Mouse (Mus musculus) T-helper 2 cell (primary cell): Measurements from ENCODE around the gene Galnt17.

Experiments used
- in situ Hi-C: fragments of 300-600 bp; cut with MboI, MseI; formaldehyde crosslinking; loops from one replicate; pipeline ENCODE4 v1.15.1; 2025; ENCODE audit warnings: high pct_unique_total_duplicates

Galnt17 gene

DNA sequence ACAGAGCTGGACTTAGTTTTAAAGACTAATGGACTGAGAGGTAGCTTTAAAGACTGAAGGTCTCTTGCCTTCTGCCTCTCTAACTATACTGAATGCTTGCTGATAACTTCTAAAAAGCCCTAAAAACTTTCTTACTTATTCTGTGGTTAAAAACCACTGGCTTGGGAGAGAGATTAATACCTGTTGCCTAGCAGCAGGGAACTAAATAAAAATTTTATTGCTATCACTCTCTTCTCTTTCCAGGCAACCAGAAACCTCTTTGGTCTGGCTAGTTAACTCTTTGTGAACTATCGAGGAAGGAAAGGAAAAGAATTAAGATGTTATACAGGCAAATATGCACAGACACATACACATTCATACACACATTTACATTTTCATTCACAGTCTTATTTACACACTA is 377.3 kb downstream of the Galnt17 start:
- in situ Hi-C loops = no loop called here

DNA sequence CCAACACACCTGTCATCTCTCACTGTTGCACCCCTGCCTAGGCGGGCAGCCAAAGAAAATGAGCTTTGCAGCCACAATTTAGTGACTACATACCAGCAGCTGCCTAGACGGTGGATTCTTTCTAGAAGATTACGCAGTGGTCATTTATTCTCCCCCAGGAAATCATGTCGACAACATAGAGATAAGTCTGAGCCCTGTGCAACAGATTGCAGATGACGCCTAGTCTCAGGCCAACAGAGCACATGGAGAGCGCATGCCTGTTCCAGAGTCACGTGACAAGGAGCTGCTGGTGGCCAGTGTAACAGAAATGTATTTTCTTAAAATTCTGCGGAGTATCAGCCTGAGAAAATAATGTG is 380.5 kb downstream of the Galnt17 start:
- in situ Hi-C loops = no loop called here

DNA sequence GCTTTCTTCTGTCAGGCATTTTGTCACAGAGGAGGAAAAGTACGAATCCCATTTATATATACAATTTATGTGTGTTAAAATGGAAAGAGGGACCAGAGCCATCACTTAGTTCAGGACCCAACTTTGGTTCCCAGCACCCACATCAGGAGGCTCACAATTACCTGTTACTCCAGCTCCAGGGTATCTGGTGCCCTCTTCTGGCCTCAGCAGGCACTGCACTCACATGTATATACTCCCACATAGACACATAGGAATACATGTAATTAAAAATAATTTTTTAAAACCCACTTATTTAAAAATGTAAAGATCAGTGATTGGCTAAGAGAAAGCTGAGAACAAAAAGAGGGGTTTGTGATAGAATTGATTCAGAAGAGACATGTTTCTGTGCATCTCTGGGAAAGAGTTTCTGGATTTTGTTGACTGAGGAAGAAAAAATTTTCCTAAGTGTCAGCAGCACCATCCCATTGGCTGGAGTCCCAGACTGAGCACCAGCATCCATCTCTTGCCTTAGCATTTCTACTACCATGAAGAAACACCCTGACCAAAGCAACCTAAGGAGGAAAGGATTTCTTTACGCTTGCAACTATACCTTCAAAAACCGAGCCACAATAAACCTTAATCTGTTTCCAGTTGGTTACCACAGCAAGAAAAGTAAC is 381.0 kb downstream of the Galnt17 start:
- in situ Hi-C loops = no loop called here

DNA sequence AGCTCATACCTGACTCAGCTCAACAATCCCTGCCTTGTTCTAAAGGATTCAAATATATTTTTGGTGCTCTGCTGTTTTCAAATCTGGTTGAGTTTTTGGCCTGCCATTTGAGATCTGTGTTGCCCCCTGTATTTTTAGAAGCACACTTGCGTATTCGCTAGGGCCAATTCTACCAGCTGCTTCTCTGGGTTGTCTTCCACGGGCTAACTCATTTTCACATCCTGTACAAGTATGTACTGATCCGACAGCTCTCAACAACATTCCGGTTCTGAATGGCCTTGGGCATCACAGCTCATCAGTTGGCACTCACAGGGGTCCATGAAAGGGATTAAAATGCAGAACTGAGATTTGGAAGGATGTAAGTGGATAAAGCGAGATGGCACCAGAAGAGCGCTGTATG is 382.6 kb downstream of the Galnt17 start:
- in situ Hi-C loops = no loop called here

DNA sequence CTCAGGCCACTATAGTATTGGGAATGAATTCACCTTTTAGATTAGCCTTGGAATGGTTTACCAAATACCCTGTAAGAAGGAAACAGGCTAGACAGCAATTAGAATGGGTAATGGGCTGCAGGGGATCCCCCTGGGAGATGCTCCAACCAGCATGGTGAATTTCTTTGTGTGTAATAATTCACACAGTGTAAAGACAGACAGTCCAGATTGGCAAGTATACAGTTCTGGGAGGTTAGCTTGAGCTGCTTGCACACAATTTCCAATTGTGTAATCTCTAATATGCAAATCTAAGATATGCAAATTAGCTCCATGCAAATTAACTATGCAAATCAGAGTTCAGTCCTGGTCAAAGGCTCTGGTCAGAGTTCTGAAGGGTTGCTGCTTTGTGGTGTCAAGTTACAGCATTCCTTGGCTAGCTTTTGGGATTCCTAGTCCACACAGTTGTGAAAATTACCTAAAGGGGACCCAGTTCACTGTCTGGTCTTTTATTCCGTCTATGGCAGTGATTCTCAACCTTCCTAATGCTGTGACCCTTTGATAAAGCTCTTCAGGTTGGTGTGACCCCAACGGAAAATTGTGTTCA is 384.0 kb downstream of the Galnt17 start:
- in situ Hi-C loops = no loop called here

DNA sequence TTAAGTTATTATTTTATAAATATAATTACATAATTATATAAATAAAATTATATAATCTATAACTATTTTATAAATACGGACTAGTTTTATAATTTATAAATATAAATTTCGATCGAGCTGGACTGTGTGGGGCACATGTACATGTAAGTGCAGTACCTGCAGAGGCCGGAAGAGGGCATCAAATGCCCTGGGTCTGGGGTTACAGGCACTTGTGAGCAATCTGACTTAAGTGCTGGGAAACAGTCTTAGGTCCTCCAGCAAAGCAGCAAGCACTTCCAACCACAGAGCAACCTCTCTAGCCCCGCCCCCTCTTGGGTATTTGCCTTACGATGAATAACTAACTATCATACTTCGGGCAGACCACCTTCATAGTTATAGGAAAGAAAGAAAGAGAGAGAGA is 388.3 kb downstream of the Galnt17 start:
- in situ Hi-C loops = no loop called here

DNA sequence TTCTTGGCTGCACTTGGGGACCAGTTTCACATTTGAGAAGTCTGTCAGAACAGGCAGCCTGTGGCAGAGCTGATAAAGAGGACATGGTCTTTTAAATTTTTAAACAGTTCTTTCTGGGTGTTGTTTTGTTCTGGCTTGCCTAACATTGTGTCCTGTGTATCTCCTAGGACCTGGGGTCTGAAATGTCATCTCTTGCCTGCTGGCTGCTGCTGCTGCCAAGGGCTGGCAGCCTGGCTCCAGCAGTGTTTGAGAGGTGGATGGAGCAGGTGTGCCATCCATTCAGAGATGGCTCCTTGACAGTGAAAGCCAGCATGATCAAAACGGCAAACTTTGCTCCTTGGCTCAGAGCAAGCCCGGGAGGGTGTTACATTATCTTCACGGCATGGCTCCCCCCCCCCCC is 393.7 kb downstream of the Galnt17 start:
- in situ Hi-C loops = no loop called here

DNA sequence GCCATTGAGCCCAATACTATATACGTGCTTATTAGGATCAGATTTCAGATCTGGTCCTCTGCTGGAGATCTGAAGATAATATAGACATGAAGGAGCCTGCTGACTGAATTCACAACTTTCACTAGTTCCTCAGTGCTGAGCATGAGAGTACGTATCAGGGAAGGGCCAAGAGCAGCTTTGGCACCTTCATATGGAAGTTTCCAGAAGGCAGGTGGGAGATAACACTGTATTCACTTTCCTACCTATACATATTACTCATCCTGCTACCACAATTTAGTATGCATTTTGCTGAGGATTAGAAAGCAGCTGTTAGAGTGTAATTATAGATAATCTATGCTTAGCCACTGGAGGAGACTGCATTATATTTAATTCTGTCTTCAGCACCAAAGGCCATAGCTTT is 396.7 kb downstream of the Galnt17 start:
- in situ Hi-C loops = no loop called here

DNA sequence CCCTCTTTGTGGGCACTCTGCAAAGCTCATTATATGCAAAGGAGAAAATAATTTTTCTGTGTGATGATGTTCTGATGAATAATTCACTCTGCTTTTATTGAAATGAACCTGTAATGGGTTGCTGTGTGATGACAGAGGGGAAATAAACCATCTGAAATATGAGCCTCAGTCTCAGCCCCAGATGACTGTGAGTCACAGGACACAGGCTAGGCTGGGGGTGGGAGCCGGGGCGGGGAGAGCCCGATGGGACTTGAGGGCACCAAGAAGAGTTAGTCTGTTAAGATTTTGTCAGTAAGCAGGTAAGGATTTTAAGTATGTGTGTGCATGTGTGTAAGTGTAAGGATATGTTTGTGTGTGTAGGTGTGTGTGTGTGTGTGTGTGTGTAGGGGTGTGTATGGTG is 406.6 kb downstream of the Galnt17 start:
- in situ Hi-C loops = no loop called here

DNA sequence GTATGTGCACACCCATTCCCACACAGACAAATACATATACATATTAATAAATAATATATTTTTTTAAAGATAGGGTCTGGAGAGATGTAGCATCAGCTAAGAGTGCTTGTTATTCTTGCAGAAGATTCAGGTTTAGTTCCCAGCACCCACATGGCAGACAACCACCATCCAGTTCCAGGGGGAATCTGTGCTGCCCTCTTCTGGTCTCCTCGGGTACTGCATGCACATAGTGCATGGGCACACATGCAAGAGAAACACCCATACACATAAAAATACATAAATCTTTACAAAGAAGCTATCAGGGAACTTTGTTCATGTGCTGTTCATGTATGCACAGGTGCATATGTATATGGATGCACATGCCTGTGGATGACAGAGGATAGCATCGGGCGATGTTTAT is 412.3 kb downstream of the Galnt17 start:
- in situ Hi-C loops = no loop called here

DNA sequence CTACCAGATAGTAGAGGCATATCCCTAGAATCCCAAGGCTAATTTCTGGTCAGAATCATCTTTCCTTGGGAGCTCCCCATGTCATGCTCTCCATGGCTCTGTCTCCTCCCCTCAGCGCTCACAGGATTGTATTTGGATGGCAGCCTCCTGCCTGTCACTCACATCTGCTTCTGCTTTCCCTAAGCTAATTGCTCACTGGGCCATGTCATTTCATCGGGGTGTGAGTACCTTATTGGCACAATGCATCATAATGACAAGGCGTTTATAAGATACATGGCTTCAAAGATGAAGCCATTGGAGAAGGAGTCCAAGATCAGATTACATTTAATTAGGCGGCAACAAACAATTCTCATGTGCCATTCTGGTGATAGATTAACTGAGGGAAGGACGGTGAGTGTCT is 416.6 kb downstream of the Galnt17 start:
- in situ Hi-C loops = no loop called here

DNA sequence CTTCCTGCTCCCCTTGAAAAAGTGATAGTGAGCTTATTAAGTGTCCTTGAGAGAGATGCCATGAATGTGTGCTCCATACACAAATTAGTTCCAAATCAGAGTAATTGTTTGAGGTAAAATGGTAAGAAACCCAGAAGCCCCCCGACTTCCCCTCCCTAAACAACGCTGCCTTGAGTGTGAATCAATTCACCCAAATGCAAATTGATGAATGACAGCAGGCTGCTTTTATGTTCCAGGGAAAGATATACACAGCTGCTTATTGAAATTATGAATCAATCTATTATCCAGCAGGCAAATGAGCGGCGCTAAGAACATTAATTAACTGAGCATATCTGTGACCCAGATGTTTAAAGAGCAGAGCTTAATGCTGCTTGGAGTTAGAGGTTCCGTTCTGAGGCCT is 428.0 kb downstream of the Galnt17 start:
- in situ Hi-C loops = no loop called here

DNA sequence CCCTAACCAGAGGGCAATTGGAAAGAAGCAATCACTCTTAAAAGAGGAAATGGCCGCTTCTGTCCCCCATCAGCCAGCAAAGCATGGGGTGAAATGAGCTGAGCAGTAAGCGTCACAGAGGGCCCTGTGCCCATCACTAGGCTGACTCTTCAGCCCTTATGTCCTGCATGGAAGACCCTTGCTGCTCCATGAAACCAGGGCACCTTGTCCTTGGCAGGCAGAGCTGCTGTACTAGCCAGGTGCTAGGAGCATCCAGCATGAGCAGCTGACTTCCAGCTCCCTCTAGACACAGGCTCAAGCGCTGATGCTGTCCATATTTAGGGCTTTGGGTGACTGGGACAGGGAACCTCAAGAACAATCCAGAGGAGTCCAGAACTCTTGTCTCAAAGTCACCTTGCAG is 432.9 kb downstream of the Galnt17 start:
- in situ Hi-C loops = no loop called here

DNA sequence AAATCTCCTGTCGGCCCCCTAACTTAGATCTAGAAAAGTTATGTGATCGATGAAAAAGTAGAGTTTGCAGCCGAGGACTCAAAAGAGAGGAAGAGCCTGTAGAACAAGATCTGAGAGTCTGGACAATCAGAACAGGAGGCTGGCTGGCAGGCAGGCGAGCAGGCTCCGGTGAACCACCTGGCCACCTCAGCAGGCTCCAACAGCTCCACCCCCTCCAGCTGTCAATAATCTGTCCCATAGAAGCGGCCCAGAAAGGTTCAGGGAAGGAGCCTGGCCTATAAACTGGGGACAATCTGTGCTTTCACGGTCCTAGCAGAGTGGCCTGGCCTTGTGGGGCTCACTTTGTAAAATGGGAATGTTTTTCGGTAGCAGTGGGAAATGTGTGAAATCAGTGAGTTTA is 437.2 kb downstream of the Galnt17 start:
- in situ Hi-C loops = no loop called here

DNA sequence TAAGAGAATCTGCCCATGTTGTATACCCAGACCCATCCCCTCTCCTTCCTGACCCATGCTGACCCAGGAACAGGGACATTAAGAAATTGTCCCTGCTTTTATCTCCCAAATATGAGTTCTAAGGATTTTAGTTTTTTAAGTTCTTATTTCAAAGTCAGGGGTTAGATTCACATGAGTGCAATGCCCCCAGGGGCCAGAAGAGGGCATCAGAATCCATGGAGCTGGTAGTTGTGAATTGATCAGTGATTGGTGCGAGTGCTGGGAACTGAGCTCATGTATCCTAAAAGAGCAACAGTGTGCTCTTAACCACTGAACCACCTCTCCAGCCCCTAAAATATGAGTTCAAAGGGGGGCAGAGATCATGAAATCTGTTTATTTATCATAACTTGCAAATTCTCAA is 438.4 kb downstream of the Galnt17 start:
- in situ Hi-C loops = loop anchor here (10.0 kb wide), 1 partner anchor 795 kb away; the partner anchor contains the start of gene Tpst1

DNA sequence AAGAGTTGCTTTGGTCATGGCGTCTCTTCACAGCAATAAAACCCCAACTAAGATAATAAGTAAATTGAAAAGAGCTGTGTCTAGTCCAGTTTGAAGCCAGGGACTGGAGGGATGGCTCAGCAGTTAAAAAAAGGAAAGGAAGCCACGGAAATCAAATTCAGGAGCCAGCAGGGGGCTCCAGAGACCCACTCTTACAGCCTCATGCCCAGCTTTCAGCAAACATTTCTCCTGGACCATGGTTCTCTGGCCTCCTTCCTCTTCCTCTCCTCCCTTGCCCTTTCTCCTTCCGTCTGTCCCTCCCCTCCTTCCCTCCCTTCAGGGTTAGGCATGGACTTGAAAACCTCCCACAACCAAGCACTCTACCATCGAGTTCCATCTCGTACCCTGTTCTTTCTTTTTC is 446.0 kb downstream of the Galnt17 start:
- in situ Hi-C loops = loop anchor here (10.0 kb wide), 1 partner anchor 788 kb away; the partner anchor contains the start of gene Tpst1

DNA sequence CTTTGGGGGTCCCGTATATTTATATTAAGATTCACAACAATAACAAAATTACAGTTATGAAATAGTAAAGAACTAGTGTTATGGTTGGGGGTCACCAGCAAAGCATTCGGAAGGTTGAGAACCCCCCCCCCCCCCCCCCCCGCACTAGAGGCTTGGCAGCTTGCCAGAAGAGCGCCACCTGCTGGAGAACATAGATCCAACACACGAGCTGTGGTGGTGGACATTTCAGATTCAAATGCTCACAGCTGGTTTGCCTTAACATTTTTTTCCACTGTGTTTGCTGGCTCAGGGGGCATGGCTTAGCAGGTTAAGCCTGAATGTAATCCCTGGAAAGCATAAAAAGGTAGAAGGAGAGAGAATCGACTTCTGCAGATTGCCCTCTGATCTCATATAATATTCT is 448.6 kb downstream of the Galnt17 start:
- in situ Hi-C loops = loop anchor here (10.0 kb wide), 2 partner anchors 585 to 785 kb away; partner anchors contain the start of gene Tpst1

DNA sequence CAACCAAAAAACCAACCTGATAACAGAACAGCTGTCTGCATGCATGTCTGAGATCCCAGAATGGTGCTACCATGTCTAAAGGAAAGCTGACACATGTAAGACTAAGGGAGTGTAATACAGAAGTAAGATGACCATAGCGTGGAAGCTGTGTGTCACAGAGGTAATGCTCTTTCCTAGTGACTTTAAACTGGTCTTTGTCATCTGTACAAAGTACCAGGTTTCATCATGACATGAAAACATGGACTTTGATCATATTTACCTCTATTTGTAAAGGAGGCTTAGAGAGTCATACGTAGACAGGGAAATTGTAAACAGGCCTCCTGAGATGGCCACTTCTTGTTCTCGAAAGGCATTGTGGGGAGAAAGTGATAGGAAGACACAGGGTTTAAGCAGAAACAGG is 449.6 kb downstream of the Galnt17 start:
- in situ Hi-C loops = loop anchor here (10.0 kb wide), 1 partner anchor 584 kb away; no protein-coding TSS in a partner anchor

DNA sequence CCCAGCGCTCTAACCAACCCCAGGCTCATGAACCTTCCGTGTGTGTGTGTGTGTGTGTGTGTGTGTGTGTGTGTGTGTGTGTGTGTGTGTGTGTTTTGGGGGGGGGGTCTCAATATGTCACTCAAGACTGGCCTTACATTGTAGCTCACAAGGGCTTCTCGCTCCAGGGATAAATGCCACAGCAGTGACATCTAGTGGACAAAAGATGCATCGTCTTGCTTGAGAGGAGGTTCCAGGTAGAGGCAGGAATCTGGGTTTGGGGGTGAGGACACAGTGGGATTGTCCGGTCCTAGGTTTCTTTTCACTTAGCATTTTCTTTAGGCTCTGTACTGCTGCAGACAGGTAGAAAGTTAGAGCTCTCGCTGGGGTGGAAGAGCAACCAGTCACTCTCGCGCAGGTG is 450.1 kb downstream of the Galnt17 start:
- in situ Hi-C loops = loop anchor here (10.0 kb wide), 1 partner anchor 583 kb away; no protein-coding TSS in a partner anchor

DNA sequence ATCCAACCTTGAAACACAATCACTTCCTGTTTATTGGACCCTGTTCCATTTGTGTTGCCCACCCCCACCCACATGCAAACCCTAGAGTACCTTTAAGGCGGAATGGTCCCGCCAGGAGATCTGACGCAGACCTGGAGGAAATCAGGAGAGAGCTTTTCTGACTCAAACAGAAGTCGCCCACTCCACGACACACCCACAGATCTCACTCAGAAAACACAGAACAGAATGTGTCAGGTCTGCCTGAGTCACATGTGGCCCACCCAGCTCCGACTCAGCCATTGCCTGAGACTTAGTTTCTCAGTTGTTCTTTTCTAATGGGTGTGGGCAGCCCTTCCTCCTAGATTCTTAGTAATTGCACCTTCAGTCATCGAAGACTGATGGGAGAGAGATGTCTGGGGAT is 453.9 kb downstream of the Galnt17 start:
- in situ Hi-C loops = loop anchor here (10.0 kb wide), 1 partner anchor 580 kb away; no protein-coding TSS in a partner anchor

DNA sequence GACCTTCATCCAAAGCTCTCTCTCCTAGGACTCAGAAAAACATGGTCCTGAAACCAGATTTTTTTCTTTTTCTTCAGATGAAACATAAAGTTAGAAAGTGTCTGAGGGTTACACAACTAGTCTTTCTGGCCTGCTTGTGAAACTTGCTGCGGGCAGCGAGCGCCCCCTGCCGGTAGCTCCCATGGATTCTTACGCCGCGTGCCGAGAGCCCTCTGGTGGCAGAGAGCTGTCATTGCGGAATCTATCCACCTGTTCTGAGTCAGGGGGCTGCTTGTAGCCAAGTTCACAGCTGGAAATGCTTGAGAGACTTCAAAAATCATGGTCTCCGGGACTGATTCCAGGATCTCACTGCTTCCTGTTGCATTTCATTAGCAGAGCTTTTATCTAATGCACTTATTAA is 454.9 kb downstream of the Galnt17 start:
- in situ Hi-C loops = loop anchor here (10.0 kb wide), 1 partner anchor 579 kb away; no protein-coding TSS in a partner anchor

DNA sequence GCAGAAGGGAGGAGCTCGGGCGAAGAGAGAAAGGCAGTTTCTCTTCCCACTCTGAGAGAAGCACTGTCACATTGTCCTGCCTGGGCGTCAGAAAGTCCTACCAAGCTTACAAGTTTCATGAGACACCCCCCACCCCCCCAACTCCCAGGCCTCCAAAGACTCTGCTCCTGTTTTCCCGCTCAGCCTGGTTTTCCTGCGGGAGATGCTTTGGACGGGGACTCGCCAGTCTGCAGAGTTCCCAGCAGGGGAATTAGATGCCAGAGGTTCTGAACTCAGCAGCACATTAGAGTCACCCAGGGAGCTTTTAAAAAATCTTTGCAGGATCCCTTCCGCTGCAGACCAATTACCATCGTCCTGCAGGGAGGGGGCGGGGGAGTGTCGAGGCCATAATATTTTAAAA is 456.1 kb downstream of the Galnt17 start:
- in situ Hi-C loops = loop anchor here (10.0 kb wide), 1 partner anchor 577 kb away; no protein-coding TSS in a partner anchor

DNA sequence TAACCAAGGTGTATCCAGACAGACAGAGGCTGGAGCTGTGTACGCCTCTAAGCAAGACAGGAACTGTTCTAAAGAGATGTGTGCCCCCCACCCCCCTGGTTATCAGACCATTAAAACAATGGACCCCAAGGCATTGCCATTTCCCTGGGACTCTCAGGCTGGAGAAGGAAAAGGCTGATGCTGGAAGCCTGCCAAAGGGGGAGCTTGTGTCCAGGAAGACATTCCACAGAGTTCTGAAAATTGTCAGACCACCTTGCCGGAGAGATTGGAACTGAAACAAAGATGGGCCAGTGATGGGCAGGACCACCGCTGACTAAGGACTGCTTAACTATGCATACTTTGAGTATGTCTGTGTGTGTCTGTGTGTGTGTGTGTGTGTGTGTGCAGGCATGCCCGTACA is 458.7 kb downstream of the Galnt17 start:
- in situ Hi-C loops = loop anchor here (10.0 kb wide), 1 partner anchor 575 kb away; no protein-coding TSS in a partner anchor
